Mouse (Mus musculus) ES-Bruce4 (cell line): Measurements from ENCODE around the gene Ccm2l.

Experiments used
- CTCF ChIP-seq: IDR thresholded peaks from one replicate; pipeline ENCODE4 v1.8.1; 2011; ENCODE audit warnings: low read depth, low read length
- EP300 ChIP-seq: IDR thresholded peaks from 2 replicates; pipeline ENCODE4 v1.6.1; 2011; ENCODE audit warnings: low read depth, low read length; ENCODE audit not compliant: insufficient read depth
- POLR2A ChIP-seq: IDR thresholded peaks from one replicate; pipeline ENCODE4 v1.8.1; 2011; ENCODE audit warnings: low read length; ENCODE audit not compliant: insufficient read depth

DNA sequence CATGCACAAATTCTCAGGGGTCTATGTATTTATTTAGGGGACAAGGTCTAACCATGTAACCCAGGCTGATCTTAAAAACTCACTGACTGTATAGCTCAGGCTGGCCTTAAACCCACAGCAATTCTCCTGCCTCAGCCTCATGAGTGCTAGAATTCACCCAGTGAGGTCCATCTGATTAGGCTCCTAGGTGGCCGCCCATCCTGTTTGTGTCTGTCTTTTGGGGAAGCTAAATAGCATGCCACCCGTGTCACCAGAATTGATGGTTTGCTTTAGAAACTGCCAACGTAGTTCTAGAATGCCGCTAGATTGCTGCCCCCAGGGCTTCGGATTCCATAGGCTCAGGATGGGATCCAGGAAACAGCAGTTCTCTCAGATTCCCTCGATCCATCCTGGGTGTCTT is 1.2 kb downstream of the Ccm2l start:
- TF ChIP-seq POLR2A (no peak), CTCF (no peak), EP300 (no peak)
